Mouse (Mus musculus): ENCODE measurements around the gene Ccdc151. TPM values are rescaled to one million over a fixed set of nuclear protein-coding genes. Genes with fewer than 3 reads are reported as not detected.

Gene Ccdc151
- polyA plus RNA-seq, 1 experiment, result 0.02 TPM

DNA sequence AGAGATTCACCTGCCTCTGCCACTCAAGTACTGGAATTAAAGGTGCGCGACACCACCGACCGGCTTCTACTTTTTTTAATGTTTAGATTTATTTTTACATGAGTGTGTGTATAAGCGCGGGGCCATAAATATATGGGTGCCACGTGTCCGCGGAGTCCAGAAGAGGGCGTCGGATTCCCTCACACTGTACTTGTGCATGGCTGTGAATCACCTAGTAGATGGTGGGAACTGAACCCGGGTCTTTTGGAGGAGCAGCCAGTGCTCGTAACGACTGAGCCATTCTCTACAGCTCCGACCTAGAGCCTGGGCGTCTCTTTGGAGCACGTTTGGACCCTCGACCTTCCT, 47.2 kb downstream of the Ccdc151 start:
- Histone ChIP-seq H3K9me3 (ENCODE audit: control insufficient read depth, low read length) (peaks cover 2% of the 10 kb centered on the region; the same call in 1 of the 2 replicates), H3K4me3 (replicated peaks) (peak overlapping the region; percentile 73), H3K27me3 (ENCODE audit: control insufficient read depth) (peaks cover 5% of the 10 kb centered on the region; the same call in 1 of the 2 replicates), H3K36me3 (ENCODE audit: control insufficient read depth) (peaks cover 39% of the 10 kb centered on the region), H3K4me1 (ENCODE audit: control insufficient read depth) (peaks cover 53% of the 10 kb centered on the region)
- TF ChIP-seq TAL1 (IDR thresholded peaks at IDR 0.05; ENCODE audit: low read length), result no peak
- TF ChIP-seq GATA1 (IDR thresholded peaks at IDR 0.05; ENCODE audit: low read length), result no peak

GRCm38 (mm10) chr9:21954635-21955034, 47.8 kb downstream of the Ccdc151 start:
- Histone ChIP-seq H3K4me1 (ENCODE audit: control insufficient read depth) (peaks cover 48% of the 10 kb centered on the region), H3K27me3 (ENCODE audit: control insufficient read depth) (peaks cover 5% of the 10 kb centered on the region; the same call in 1 of the 2 replicates), H3K9me3 (ENCODE audit: control insufficient read depth, low read length) (peaks cover 2% of the 10 kb centered on the region; the same call in 1 of the 2 replicates), H3K36me3 (ENCODE audit: control insufficient read depth) (peaks cover 33% of the 10 kb centered on the region), H3K4me3 (replicated peaks) (peak overlapping the region; percentile 73)
- TF ChIP-seq TAL1 (IDR thresholded peaks at IDR 0.05; ENCODE audit: low read length) (no peak), GATA1 (IDR thresholded peaks at IDR 0.05; ENCODE audit: low read length) (no peak)

- no peak for TF ChIP-seq GATA1 (IDR thresholded peaks at IDR 0.05; ENCODE audit: low read length)
- Histone ChIP-seq H3K9me3 (ENCODE audit: control insufficient read depth, low read length) (peaks cover 2% of the 10 kb centered on the region; the same call in 1 of the 2 replicates), H3K4me3 (replicated peaks) (no peak overlapping the region)
Measured at GRCm38 (mm10) chr9:21953600-21953999, 48.8 kb downstream of the Ccdc151 start.

GRCm38 (mm10) chr9:21951977-21952376, 50.5 kb downstream of the Ccdc151 start:
- TF ChIP-seq TAL1 (IDR thresholded peaks at IDR 0.05; ENCODE audit: low read length) (no peak), GATA1 (IDR thresholded peaks at IDR 0.05; ENCODE audit: low read length) (no peak)
- Histone ChIP-seq H3K36me3 (ENCODE audit: control insufficient read depth) (peaks cover 7% of the 10 kb centered on the region), H3K27me3 (ENCODE audit: control insufficient read depth) (peaks cover 23% of the 10 kb centered on the region), H3K4me1 (ENCODE audit: control insufficient read depth) (peaks cover 27% of the 10 kb centered on the region), H3K4me3 (replicated peaks) (no peak overlapping the region), H3K9me3 (ENCODE audit: control insufficient read depth, low read length) (peaks cover 2% of the 10 kb centered on the region; the same call in 1 of the 2 replicates)

More at GRCm38 (mm10) chr9:21953600-21953999, 48.8 kb downstream of the Ccdc151 start:
- Histone ChIP-seq H3K4me1 (ENCODE audit: control insufficient read depth) (peaks cover 37% of the 10 kb centered on the region), H3K27me3 (ENCODE audit: control insufficient read depth) (peaks cover 6% of the 10 kb centered on the region), H3K36me3 (ENCODE audit: control insufficient read depth) (peaks cover 23% of the 10 kb centered on the region)

DNA sequence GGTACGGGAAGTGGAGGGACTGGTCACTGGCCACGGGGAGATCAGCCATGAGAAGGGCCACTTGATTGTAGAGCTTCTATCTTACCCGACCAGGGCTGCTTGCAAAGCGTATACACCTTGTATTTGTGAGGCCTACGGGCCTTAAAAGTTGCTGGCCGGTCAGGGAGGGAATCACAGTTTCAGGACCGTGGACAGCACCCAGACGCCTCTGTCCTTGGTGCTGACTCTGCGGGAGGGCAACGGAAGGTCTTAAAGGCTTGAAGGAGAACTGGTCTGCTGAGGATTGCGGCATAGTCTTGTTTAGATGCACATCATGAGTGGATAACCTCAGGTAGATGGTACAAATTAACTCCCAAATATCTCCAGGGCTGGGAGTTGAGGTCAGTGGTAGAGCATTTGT, 52.1 kb downstream of the Ccdc151 start:
- H3K4me1 ChIP-seq (ENCODE audit: control insufficient read depth), result peaks cover 15% of the 10 kb centered on the region
- no peaks in the 10 kb centered on the region for H3K36me3 ChIP-seq (ENCODE audit: control insufficient read depth)
- no peak for TF ChIP-seq TAL1 (IDR thresholded peaks at IDR 0.05; ENCODE audit: low read length)
- no peak for TF ChIP-seq GATA1 (IDR thresholded peaks at IDR 0.05; ENCODE audit: low read length)
- peaks cover 2% of the 10 kb centered on the region; the same call in 1 of the 2 replicates for H3K9me3 ChIP-seq (ENCODE audit: control insufficient read depth, low read length)
- H3K4me3 ChIP-seq (replicated peaks), result no peak overlapping the region
- H3K27me3 ChIP-seq (ENCODE audit: control insufficient read depth), result peaks cover 28% of the 10 kb centered on the region

GRCm38 (mm10) chr9:21948790-21949189, 53.6 kb downstream of the Ccdc151 start:
- Histone ChIP-seq H3K9me3 (ENCODE audit: control insufficient read depth, low read length) (peaks cover 4% of the 10 kb centered on the region; the same call in 1 of the 2 replicates), H3K4me3 (replicated peaks) (no peak overlapping the region), H3K27me3 (ENCODE audit: control insufficient read depth) (peaks cover 32% of the 10 kb centered on the region), H3K4me1 (ENCODE audit: control insufficient read depth) (peaks cover 16% of the 10 kb centered on the region), H3K36me3 (ENCODE audit: control insufficient read depth) (no peaks in the 10 kb centered on the region)
- TF ChIP-seq TAL1 (IDR thresholded peaks at IDR 0.05; ENCODE audit: low read length), result no peak
- no peak for TF ChIP-seq GATA1 (IDR thresholded peaks at IDR 0.05; ENCODE audit: low read length)

- Histone ChIP-seq H3K4me1 (ENCODE audit: control insufficient read depth) (peaks cover 16% of the 10 kb centered on the region), H3K9me3 (ENCODE audit: control insufficient read depth, low read length) (peaks cover 10% of the 10 kb centered on the region), H3K27me3 (ENCODE audit: control insufficient read depth) (peaks cover 37% of the 10 kb centered on the region), H3K36me3 (ENCODE audit: control insufficient read depth) (no peaks in the 10 kb centered on the region), H3K4me3 (replicated peaks) (no peak overlapping the region)
- no peak for TF ChIP-seq GATA1 (IDR thresholded peaks at IDR 0.05; ENCODE audit: low read length)
- TF ChIP-seq TAL1 (IDR thresholded peaks at IDR 0.05; ENCODE audit: low read length), result no peak
Measured at GRCm38 (mm10) chr9:21948146-21948545, 54.3 kb downstream of the Ccdc151 start.

DNA sequence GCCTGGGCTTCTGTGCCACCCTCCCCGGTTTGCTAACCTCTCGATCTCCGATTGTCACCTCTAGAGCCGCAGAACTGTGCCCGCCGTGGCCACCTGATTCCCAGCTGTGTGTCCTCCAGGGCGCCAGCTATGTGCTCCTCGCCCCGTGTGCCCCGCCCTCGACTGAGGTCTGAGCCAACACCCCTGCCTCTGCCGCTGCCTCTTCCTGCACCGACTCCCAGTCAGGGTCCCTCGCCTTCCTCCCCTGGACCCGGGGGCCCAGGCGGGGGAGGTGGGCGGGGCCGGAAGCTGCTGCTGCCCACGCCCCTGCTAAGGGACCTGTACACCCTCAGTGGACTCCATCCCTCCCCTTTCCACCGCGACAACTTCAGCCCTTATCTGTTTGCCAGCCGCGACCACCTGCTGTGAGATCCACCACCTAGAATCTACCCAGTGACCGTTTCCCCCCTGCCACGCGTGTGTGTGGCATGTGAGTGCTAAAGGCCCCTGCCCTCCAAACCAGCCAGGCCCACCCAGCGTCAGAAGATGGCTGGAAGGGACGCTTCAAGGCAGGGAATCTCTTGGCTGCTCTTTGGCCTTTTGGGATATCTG, 54.8 kb downstream of the Ccdc151 start:
- H3K27me3 ChIP-seq (ENCODE audit: control insufficient read depth), result peaks cover 38% of the 10 kb centered on the region
- H3K4me1 ChIP-seq (ENCODE audit: control insufficient read depth), result peaks cover 16% of the 10 kb centered on the region
- no peaks in the 10 kb centered on the region for H3K36me3 ChIP-seq (ENCODE audit: control insufficient read depth)
- peaks cover 10% of the 10 kb centered on the region for H3K9me3 ChIP-seq (ENCODE audit: control insufficient read depth, low read length)
- TF ChIP-seq GATA1 (IDR thresholded peaks at IDR 0.05; ENCODE audit: low read length) (no peak), TAL1 (IDR thresholded peaks at IDR 0.05; ENCODE audit: low read length) (no peak)
- H3K4me3 ChIP-seq (replicated peaks), result no peak overlapping the region

DNA sequence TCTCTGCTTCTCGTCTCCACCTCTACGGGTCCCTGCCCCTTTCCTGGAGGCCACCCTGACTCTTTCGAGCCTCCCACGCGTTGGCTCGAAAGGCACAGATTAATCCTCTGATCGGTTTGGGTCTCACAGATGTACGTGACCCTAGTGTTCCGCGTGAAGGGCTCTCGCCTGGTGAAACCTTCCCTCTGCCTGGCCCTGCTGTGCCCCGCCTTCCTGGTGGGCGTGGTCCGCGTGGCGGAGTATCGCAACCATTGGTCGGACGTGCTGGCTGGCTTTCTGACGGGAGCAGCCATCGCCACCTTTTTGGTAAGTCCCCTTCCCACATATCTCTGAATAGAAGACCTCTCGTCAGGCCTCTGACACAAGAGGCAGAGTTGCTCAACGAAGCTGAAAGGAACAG, 58.2 kb downstream of the Ccdc151 start:
- Histone ChIP-seq H3K36me3 (ENCODE audit: control insufficient read depth) (no peaks in the 10 kb centered on the region), H3K27me3 (ENCODE audit: control insufficient read depth) (peaks cover 38% of the 10 kb centered on the region), H3K4me1 (ENCODE audit: control insufficient read depth) (peaks cover 16% of the 10 kb centered on the region), H3K4me3 (replicated peaks) (no peak overlapping the region), H3K9me3 (ENCODE audit: control insufficient read depth, low read length) (peaks cover 8% of the 10 kb centered on the region)
- TF ChIP-seq TAL1 (IDR thresholded peaks at IDR 0.05; ENCODE audit: low read length), result no peak
- TF ChIP-seq GATA1 (IDR thresholded peaks at IDR 0.05; ENCODE audit: low read length), result no peak

Measured in erythroblast, embryonic 14.5 days (primary cell).